Mouse (Mus musculus): Measurements from ENCODE around the gene Alox5ap. TPM values are rescaled to one million over a fixed set of nuclear protein-coding genes. Genes with fewer than 3 reads are reported as not detected.

Gene Alox5ap
- polyA plus RNA-seq, 1 experiment from 2014 or later: 49.0 TPM

- Histone ChIP-seq H3K9me3 (replicated peaks; ENCODE audit: control insufficient read depth, low read length) (no peaks in the 10 kb centered on the region), H3K36me3 (ENCODE audit: control insufficient read depth, insufficient read depth) (no peaks in the 10 kb centered on the region), H3K27me3 (ENCODE audit: control insufficient read depth, insufficient read depth, low read depth, low read length) (no peaks in the 10 kb centered on the region), H3K4me1 (ENCODE audit: control insufficient read depth, low read depth, low read length) (no peaks in the 10 kb centered on the region), H3K27ac (ENCODE audit: low read length) (no peak overlapping the region), H3K9ac (ENCODE audit: low read depth, low read length) (no peak overlapping the region), H3K4me2 (ENCODE audit: low read depth, low read length) (no peak overlapping the region), H3K4me3 (ENCODE audit: low read depth, low read length) (no peak overlapping the region)
- 52% methylated on average over 2 of the region's 2 CpGs for WGBS (ENCODE audit: insufficient replicate concordance)
- no peak for ATAC-seq (ENCODE audit: low read depth)
Measured at GRCm38 (mm10) chr5:149253491-149253890, 11.1 kb upstream of the Alox5ap start.

DNA sequence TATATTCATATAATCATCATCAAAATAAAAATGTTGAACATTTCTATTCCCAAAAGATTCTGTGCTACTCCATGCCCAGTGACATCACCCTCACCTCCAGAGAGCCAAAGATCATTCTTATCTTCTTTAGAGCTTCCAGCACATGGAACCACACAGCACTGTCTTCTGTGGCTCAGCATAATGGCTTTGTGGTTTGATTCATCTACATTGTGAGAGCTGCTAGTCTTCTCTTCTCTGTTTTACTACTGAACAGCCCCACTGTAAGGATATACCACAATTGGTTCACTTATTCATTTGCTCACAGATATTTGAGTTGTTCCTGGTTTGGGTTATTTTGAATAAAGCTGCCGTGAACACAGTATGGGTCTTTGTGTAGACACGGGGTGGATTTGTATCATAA is 9.0 kb upstream of the Alox5ap start:
- Histone ChIP-seq H3K27me3 (ENCODE audit: control insufficient read depth, insufficient read depth, low read depth, low read length) (no peaks in the 10 kb centered on the region), H3K9ac (ENCODE audit: low read depth, low read length) (no peak overlapping the region), H3K4me2 (ENCODE audit: low read depth, low read length) (no peak overlapping the region), H3K36me3 (ENCODE audit: control insufficient read depth, insufficient read depth) (no peaks in the 10 kb centered on the region), H3K9me3 (replicated peaks; ENCODE audit: control insufficient read depth, low read length) (no peaks in the 10 kb centered on the region), H3K4me3 (ENCODE audit: low read depth, low read length) (no peak overlapping the region), H3K27ac (ENCODE audit: low read length) (no peak overlapping the region), H3K4me1 (ENCODE audit: control insufficient read depth, low read depth, low read length) (no peaks in the 10 kb centered on the region)
- no peak for ATAC-seq (ENCODE audit: low read depth)
- 74% methylated on average over 2 of the region's 2 CpGs for WGBS (ENCODE audit: insufficient replicate concordance)

DNA sequence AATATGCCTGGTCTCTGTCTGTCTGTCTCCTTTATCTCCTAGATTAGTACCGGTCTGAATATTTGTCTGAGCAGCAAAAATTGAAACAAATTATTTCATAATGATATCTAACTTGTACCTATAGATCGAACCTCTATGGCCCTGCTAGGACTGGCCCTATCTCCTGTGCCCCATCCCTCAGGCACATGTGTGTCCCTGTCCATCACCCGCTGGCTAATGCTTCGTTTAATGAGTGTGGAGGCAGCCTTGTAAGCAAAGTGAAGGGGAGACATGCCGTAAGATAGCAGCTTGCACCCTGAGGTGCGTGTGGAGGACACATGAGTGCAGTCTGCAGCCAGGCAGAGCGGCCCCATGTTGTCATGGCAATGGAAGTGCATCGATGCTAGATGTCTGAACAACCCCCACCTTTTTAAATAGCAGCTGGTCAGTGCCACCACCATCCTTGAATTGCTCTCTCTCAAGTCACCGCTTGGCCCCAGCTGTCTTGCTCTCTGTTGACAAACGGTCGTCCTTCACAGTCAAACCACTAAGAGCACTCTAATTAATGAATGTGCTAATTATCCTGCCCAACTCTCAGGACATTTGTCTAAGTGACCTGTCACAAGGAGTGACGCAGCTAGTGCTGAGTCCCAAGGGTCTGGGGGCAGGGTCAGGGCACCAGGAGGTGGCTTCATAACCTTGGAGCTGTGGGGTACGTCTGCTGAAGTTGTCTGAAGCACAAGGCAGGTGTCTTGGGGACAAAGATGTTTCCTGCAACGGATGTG is 6.9 kb upstream of the Alox5ap start:
- Histone ChIP-seq H3K4me2 (ENCODE audit: low read depth, low read length) (no peak overlapping the region), H3K27ac (ENCODE audit: low read length) (no peak overlapping the region), H3K9ac (ENCODE audit: low read depth, low read length) (no peak overlapping the region), H3K27me3 (ENCODE audit: control insufficient read depth, insufficient read depth, low read depth, low read length) (no peaks in the 10 kb centered on the region), H3K36me3 (ENCODE audit: control insufficient read depth, insufficient read depth) (no peaks in the 10 kb centered on the region), H3K9me3 (replicated peaks; ENCODE audit: control insufficient read depth, low read length) (no peaks in the 10 kb centered on the region), H3K4me1 (ENCODE audit: control insufficient read depth, low read depth, low read length) (no peaks in the 10 kb centered on the region), H3K4me3 (ENCODE audit: low read depth, low read length) (no peak overlapping the region)
- no peak for ATAC-seq (ENCODE audit: low read depth)
- WGBS (ENCODE audit: insufficient replicate concordance): 56% methylated on average over 14 of the region's 14 CpGs

DNA sequence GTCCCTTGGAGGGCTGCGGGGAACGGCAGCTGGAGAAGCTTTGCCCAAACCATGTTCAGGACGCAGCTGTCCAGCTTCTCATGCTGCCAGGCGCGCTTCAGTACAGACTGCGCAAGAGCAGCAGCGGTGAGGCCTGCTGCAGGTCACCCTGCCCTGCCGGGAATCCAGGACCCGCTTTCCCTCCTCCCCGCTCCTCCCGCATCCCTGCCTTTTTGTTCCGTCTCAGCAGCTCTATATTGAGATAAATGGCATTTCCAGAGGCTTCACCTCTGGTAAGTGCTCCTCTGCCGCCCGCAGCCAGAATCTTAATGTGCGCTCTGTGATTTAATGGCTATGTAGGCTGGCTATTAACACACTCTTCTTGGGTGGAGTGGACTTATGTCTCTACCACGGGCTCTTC is 5.5 kb upstream of the Alox5ap start:
- Histone ChIP-seq H3K27ac (ENCODE audit: low read length) (no peak overlapping the region), H3K4me1 (ENCODE audit: control insufficient read depth, low read depth, low read length) (no peaks in the 10 kb centered on the region), H3K27me3 (ENCODE audit: control insufficient read depth, insufficient read depth, low read depth, low read length) (no peaks in the 10 kb centered on the region), H3K4me3 (ENCODE audit: low read depth, low read length) (no peak overlapping the region), H3K4me2 (ENCODE audit: low read depth, low read length) (no peak overlapping the region), H3K36me3 (ENCODE audit: control insufficient read depth, insufficient read depth) (no peaks in the 10 kb centered on the region), H3K9ac (ENCODE audit: low read depth, low read length) (no peak overlapping the region), H3K9me3 (replicated peaks; ENCODE audit: control insufficient read depth, low read length) (no peaks in the 10 kb centered on the region)
- 74% methylated on average over 16 of the region's 16 CpGs for WGBS (ENCODE audit: insufficient replicate concordance)
- ATAC-seq (ENCODE audit: low read depth): no peak

GRCm38 (mm10) chr5:149261449-149261848 is 3.1 kb upstream of the Alox5ap start:
- H3K4me1 ChIP-seq (ENCODE audit: control insufficient read depth, low read depth, low read length): no peaks in the 10 kb centered on the region
- ATAC-seq (ENCODE audit: low read depth): no peak
- H3K27ac ChIP-seq (ENCODE audit: low read length): no peak overlapping the region
- no peaks in the 10 kb centered on the region for H3K27me3 ChIP-seq (ENCODE audit: control insufficient read depth, insufficient read depth, low read depth, low read length)
- H3K4me2 ChIP-seq (ENCODE audit: low read depth, low read length): no peak overlapping the region
- H3K36me3 ChIP-seq (ENCODE audit: control insufficient read depth, insufficient read depth): no peaks in the 10 kb centered on the region
- 63% methylated on average over 7 of the region's 7 CpGs for WGBS (ENCODE audit: insufficient replicate concordance)
- H3K9me3 ChIP-seq (replicated peaks; ENCODE audit: control insufficient read depth, low read length): no peaks in the 10 kb centered on the region
- no peak overlapping the region for H3K9ac ChIP-seq (ENCODE audit: low read depth, low read length)
- no peak overlapping the region for H3K4me3 ChIP-seq (ENCODE audit: low read depth, low read length)

DNA sequence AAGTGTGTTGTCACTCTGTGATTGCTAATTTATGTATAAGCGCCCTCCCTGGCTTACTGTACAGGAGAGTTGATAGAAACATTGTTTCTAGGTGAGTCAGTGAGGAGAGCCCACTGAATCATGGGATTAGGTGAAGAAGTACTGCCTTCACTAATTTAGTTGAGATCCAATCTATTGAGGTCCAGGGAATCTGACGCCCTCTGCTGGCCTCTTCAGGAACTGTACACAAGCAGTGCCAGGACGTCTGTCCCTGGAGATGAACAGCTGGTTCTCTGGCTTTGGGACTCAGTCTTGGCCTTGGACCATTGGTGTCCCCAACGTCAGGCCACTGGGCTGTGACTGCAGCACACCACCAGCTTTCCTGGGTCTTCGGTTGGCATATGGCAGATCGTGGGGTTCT is 2.7 kb upstream of the Alox5ap start:
- Histone ChIP-seq H3K9ac (ENCODE audit: low read depth, low read length) (no peak overlapping the region), H3K9me3 (replicated peaks; ENCODE audit: control insufficient read depth, low read length) (no peaks in the 10 kb centered on the region), H3K4me2 (ENCODE audit: low read depth, low read length) (no peak overlapping the region), H3K27me3 (ENCODE audit: control insufficient read depth, insufficient read depth, low read depth, low read length) (no peaks in the 10 kb centered on the region), H3K27ac (ENCODE audit: low read length) (no peak overlapping the region), H3K4me3 (ENCODE audit: low read depth, low read length) (no peak overlapping the region), H3K4me1 (ENCODE audit: control insufficient read depth, low read depth, low read length) (no peaks in the 10 kb centered on the region), H3K36me3 (ENCODE audit: control insufficient read depth, insufficient read depth) (no peaks in the 10 kb centered on the region)
- WGBS (ENCODE audit: insufficient replicate concordance): 54% methylated on average over 6 of the region's 6 CpGs
- ATAC-seq (ENCODE audit: low read depth): no peak

DNA sequence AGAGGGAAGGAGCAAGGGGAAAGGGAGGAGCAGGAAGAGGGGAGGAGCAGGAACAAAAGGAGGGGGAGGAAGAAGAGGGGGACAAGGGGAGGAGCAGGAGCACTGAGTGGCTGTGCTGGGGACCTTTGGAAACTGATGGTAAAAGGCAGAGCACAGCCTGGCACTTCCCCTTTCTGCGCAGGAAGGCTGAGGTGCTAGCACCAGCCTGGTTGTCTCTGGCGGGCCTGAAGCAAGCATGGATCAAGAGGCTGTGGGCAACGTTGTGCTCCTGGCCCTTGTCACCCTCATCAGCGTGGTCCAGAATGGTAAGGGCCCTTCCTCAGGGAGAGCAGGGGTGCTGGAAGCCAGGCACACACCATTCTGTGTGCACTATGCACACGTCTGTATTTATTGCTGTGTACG is 312 bp downstream of the Alox5ap start:
- WGBS (ENCODE audit: insufficient replicate concordance): 17% methylated on average over 5 of the region's 6 CpGs
- peak; percentile 38 for ATAC-seq (ENCODE audit: low read depth)
- peak overlapping the region; percentile 48; the same call in 1 of the 2 replicates for H3K27ac ChIP-seq (ENCODE audit: low read length)
- H3K9me3 ChIP-seq (replicated peaks; ENCODE audit: control insufficient read depth, low read length): no peaks in the 10 kb centered on the region
- no peak overlapping the region for H3K4me2 ChIP-seq (ENCODE audit: low read depth, low read length)
- H3K4me1 ChIP-seq (ENCODE audit: control insufficient read depth, low read depth, low read length): no peaks in the 10 kb centered on the region; the same call in none of the 2 replicates
- H3K27me3 ChIP-seq (ENCODE audit: control insufficient read depth, insufficient read depth, low read depth, low read length): no peaks in the 10 kb centered on the region
- peak overlapping the region; percentile 43 for H3K4me3 ChIP-seq (ENCODE audit: low read depth, low read length)
- peak overlapping the region; percentile 24; the same call in 1 of the 2 replicates for H3K9ac ChIP-seq (ENCODE audit: low read depth, low read length)
- no peaks in the 10 kb centered on the region for H3K36me3 ChIP-seq (ENCODE audit: control insufficient read depth, insufficient read depth)

- WGBS (ENCODE audit: insufficient replicate concordance): 25% methylated on average over 8 of the region's 8 CpGs
- no peaks in the 10 kb centered on the region; the same call in 1 of the 2 replicates for H3K9me3 ChIP-seq (replicated peaks; ENCODE audit: control insufficient read depth, low read length)
- peak overlapping the region; percentile 39 for H3K4me2 ChIP-seq (ENCODE audit: low read depth, low read length)
- H3K36me3 ChIP-seq (ENCODE audit: control insufficient read depth, insufficient read depth): no peaks in the 10 kb centered on the region; the same call in 1 of the 2 replicates
- peak overlapping the region; percentile 28; the same call in 1 of the 2 replicates for H3K9ac ChIP-seq (ENCODE audit: low read depth, low read length)
- peak overlapping the region; percentile 29 for H3K4me3 ChIP-seq (ENCODE audit: low read depth, low read length)
- peak; percentile 42 for ATAC-seq (ENCODE audit: low read depth)
- H3K4me1 ChIP-seq (ENCODE audit: control insufficient read depth, low read depth, low read length): no peaks in the 10 kb centered on the region; the same call in none of the 2 replicates
- H3K27ac ChIP-seq (ENCODE audit: low read length): peak overlapping the region; percentile 82
- H3K27me3 ChIP-seq (ENCODE audit: control insufficient read depth, insufficient read depth, low read depth, low read length): no peaks in the 10 kb centered on the region
Measured at GRCm38 (mm10) chr5:149266761-149267221, 2.2 kb downstream of the Alox5ap start.

DNA sequence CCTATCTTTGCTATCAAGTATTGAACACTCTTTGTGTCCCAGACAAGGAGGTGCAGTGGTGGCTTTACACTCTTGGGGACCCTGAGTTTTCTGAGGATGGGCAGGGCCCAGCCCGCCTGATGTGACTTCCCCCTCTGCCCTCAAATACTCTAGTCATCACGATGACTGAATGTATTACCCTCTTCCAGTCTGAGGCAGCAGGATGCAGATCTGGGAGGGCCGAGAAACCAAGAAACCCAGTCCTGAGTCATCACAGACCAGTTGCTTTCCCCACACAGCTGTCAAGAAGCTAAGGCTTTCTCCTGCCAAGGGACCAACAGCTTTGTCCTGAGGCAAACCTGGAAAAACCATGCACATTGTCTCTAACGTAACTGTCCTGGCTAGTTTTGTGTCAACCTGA is 2.9 kb downstream of the Alox5ap start:
- peak overlapping the region; percentile 28; the same call in 1 of the 2 replicates for H3K9ac ChIP-seq (ENCODE audit: low read depth, low read length)
- no peak for ATAC-seq (ENCODE audit: low read depth)
- H3K4me2 ChIP-seq (ENCODE audit: low read depth, low read length): peak overlapping the region; percentile 39; the same call in 1 of the 2 replicates
- H3K27ac ChIP-seq (ENCODE audit: low read length): peak overlapping the region; percentile 82
- H3K36me3 ChIP-seq (ENCODE audit: control insufficient read depth, insufficient read depth): no peaks in the 10 kb centered on the region; the same call in 1 of the 2 replicates
- 23% methylated on average over 4 of the region's 4 CpGs for WGBS (ENCODE audit: insufficient replicate concordance)
- H3K9me3 ChIP-seq (replicated peaks; ENCODE audit: control insufficient read depth, low read length): no peaks in the 10 kb centered on the region; the same call in 1 of the 2 replicates
- H3K4me1 ChIP-seq (ENCODE audit: control insufficient read depth, low read depth, low read length): no peaks in the 10 kb centered on the region; the same call in none of the 2 replicates
- H3K4me3 ChIP-seq (ENCODE audit: low read depth, low read length): peak overlapping the region; percentile 24; the same call in 1 of the 2 replicates
- H3K27me3 ChIP-seq (ENCODE audit: control insufficient read depth, insufficient read depth, low read depth, low read length): no peaks in the 10 kb centered on the region
